Mouse (Mus musculus): ENCODE data around the gene Tmem50a.

The Tmem50a gene

DNA sequence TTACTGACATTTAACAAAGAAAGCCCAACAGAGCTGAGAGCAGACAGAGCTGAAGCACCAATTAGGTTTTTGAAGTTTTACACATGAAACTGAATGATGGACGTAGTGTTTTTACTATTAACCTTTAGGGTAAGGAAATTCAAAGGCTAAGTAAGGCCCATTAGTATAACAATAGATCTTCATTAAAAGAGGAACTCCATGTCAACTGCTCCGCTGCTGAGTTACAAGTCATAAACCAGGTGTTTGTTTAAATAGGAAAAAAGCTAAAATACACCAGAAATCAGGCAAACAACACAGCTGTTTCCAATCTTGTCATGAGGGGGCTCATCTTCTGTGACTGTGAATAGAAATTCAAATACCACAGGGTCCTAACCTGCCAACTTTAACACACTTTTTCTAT lies 63.6 kb downstream of the Tmem50a start:
- no peak for DNase-seq (ENCODE audit: low read depth)

DNA sequence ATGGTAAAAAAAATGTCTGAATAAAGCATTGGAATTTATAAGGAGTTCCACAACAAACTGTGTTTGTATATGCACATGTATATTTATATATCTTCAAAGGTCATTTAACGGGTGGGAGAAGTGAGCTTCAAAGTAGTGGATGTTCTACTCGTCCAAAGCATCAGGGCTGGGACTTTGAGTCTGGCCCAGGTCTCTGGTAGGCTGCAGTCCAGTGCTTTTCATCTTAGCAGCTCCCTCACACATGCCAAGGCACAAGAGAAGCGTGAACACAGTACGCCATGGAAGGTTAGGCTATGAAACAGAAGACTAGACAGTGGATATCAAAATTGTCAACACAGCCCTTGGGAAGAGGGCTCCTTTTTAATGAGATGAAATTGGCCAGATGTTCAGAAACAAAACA lies 64.3 kb downstream of the Tmem50a start:
- no peak for DNase-seq (ENCODE audit: low read depth)
